Mouse (Mus musculus) heart, postnatal 0 days (tissue): ENCODE data around the gene Tulp2. TPM values are rescaled to one million over a fixed set of nuclear protein-coding genes. Genes with fewer than 3 reads are reported as not detected.
A peak's percentile ranks its signal among the peaks of the same experiment; 100 is the strongest.

ENCODE experiments used
- ATAC-seq: fragments of 200-750 bp; cut with Nextera tagmentation; 2 replicates; pipeline ENCODE4 v1.8.0; 2017; ENCODE audit warnings: low read depth, moderate number of reproducible peaks, moderate library complexity; ENCODE audit not compliant: insufficient read depth
- DNase-seq: peaks from one replicate; pipeline ENCODE4 v3.0.0-alpha.2; 2016; ENCODE audit warnings: low spot score
- H3K27ac ChIP-seq: fragments of 300-500 bp; sonication (generic); 2 replicates; pipeline ENCODE4 v1.5.1; 2014; ENCODE audit warnings: low read depth, mild to moderate bottlenecking
- H3K27me3 ChIP-seq: fragments of 300-500 bp; sonication (generic); 2 replicates; pipeline ENCODE4 v1.6.1; 2014; ENCODE audit warnings: low read length, mixed read lengths; ENCODE audit not compliant: control insufficient read depth, insufficient read depth
- H3K36me3 ChIP-seq: fragments of 300-500 bp; sonication (generic); replicated peaks from 2 replicates; pipeline ENCODE4 v1.6.1; 2014; ENCODE audit warnings: low read length, mixed read lengths; ENCODE audit not compliant: control insufficient read depth, insufficient read depth
- H3K4me1 ChIP-seq: fragments of 300-500 bp; sonication (generic); 2 replicates; pipeline ENCODE4 v1.6.1; 2014; ENCODE audit warnings: antibody characterized with exemption; ENCODE audit not compliant: control insufficient read depth, insufficient read depth
- H3K4me2 ChIP-seq: fragments of 300-500 bp; sonication (generic); 2 replicates; pipeline ENCODE4 v1.6.1; 2014; ENCODE audit warnings: low read depth, mild to moderate bottlenecking, low read length, moderate library complexity
- H3K4me3 ChIP-seq: fragments of 300-500 bp; sonication (generic); 2 replicates; pipeline ENCODE4 v1.5.1; 2014; ENCODE audit warnings: low read depth, low read length
- H3K9ac ChIP-seq: fragments of 300-500 bp; sonication (generic); replicated peaks from 2 replicates; pipeline ENCODE4 v1.6.1; 2014; ENCODE audit warnings: low read depth, low read length, mixed read lengths
- H3K9me3 ChIP-seq: fragments of 300-500 bp; sonication (generic); replicated peaks from 2 replicates; pipeline ENCODE4 v1.6.1; 2016; ENCODE audit warnings: low read length; ENCODE audit not compliant: control insufficient read depth
- CTCF ChIP-seq: IDR thresholded peaks from 2 replicates; pipeline ENCODE4 v1.5.1; 2016; ENCODE audit warnings: antibody characterized with exemption, control low read depth, low read depth
- EP300 ChIP-seq: IDR thresholded peaks from 2 replicates; pipeline ENCODE4 v1.6.1; 2016; ENCODE audit warnings: antibody characterized with exemption, low read depth
- WGBS: fragments of 180-500 bp; shearing (Covaris S2); extraction: QIAGEN DNeasy Blood & Tissue Kit; methylation state at CpG from one replicate; pipeline ENCODE4 v1.1.7; 2014; 5-methylcytosine and 5-hydroxymethylcytosine counted together
- polyA plus RNA-seq: library from polyadenylated mRNA; unstranded; fragments of >200 nt; fragmentation: Nextera tagmentation; extraction: Ambion mirVana; gene quantifications from 2 replicates; pipeline ENCODE4 v1.2.1, GENCODE M21; 2015
- total RNA-seq: library from RNA; depleted of rRNA; stranded (reverse); fragments of >200 nt; gene quantifications from 2 replicates; pipeline ENCODE4 v1.2.3, GENCODE M21; 2014; ENCODE audit warnings: low replicate concordance

Gene Tulp2
- total and polyA plus RNA-seq, 2 experiments from 2014 or later, result 0.20 TPM; not detected in 1

DNA sequence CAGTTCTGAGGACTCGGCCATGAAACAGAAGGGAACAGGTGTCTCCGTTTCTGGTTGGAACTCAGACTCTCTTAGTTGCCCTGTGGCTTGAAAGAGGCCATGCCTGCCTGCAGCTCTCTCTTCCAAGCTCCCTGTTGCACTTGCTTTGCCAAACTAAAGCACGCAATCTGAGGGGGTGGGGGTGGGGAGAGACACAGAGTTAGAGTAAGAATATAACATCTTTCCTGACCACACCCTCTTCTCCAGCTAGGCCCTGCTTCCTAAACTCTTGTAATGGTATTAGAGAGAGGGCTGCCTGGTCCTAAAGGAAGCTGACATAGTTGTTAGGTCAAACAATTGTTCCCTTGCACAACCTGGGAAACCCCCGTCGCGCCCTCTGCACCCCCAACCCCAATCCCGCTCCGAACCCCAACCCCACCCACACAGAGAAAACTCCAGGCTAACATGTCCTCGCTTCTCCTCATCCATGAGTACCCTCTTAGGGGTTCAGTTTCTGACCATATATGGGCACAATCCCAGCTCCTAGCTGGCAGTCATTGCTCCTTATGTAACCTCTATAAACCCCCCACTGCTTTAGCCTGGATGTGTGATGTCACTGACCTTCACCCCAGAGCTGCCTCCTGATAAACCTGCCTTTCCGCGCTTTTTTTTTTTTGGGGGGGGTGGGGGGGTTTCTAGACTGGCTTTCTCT, 69.3 kb downstream of the Tulp2 start:
- 67% methylated on average over 11 of the region's 11 CpGs for WGBS

DNA sequence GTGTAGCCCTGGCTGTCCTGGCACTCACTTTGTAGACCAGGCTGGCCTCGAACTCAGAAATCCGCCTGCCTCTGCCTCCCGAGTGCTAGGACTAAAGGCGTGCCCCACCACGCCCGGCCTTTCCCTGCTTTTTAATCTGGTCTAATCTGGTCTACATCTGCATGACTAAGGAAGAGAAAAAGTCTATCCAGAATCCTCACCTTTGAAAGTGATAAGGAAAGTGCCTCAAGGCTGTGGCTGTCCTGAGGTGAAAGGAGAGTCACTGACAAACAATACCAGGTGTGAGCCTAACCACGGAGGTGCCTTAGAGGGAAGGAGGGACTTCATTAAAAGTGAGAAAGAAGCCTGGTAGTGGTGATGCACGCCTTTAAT, 69.8 kb downstream of the Tulp2 start:
- Histone ChIP-seq H3K27ac (no peak overlapping the region), H3K27me3 (no peaks in the 10 kb centered on the region), H3K4me2 (no peak overlapping the region), H3K9ac (no peak overlapping the region), H3K9me3 (no peaks in the 10 kb centered on the region), H3K4me3 (no peak overlapping the region), H3K36me3 (no peaks in the 10 kb centered on the region), H3K4me1 (no peaks in the 10 kb centered on the region)
- TF ChIP-seq CTCF, result no peak
- TF ChIP-seq EP300, result no peak
- ATAC-seq, result no peak
- 79% methylated on average over 8 of the region's 8 CpGs for WGBS
- no peak for DNase-seq

More for the DNA sequence above, 69.3 kb downstream of the Tulp2 start:
- no peaks in the 10 kb centered on the region for H3K27me3 ChIP-seq
- H3K4me1 ChIP-seq, result no peaks in the 10 kb centered on the region
- H3K27ac ChIP-seq, result no peak overlapping the region
- DNase-seq (no peak), ATAC-seq (no peak)
- no peaks in the 10 kb centered on the region for H3K36me3 ChIP-seq
- no peaks in the 10 kb centered on the region for H3K9me3 ChIP-seq
- TF ChIP-seq EP300 (no peak), CTCF (no peak)
- no peak overlapping the region for H3K4me3 ChIP-seq
- no peak overlapping the region for H3K4me2 ChIP-seq
- H3K9ac ChIP-seq, result no peak overlapping the region

DNA sequence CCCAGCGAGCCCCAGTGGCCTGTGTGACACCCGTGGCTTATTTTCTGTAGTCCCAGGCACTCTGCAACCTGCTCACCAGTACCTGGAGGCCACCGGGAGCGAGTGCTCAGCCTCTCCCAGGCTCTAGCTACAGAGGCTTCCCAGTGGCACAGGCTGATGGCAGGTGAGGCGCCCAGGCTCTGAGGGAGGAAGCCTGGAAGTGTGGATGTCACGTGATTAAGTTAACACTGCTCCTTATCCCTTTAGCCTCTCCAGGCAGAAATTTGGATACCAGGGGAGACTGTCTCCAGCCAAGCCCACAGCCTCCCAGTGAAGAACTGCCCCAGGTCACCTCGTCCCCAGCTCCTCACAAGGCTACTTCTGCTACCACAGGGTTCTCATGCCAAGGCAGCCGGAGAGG, 71.8 kb downstream of the Tulp2 start:
- no peak for TF ChIP-seq CTCF
- no peak for TF ChIP-seq EP300
- WGBS, result 55% methylated on average over 8 of the region's 8 CpGs
- H3K27me3 ChIP-seq, result no peaks in the 10 kb centered on the region
- no peak for DNase-seq
- H3K36me3 ChIP-seq, result no peaks in the 10 kb centered on the region
- no peak for ATAC-seq
- H3K4me3 ChIP-seq, result no peak overlapping the region
- H3K9me3 ChIP-seq, result no peaks in the 10 kb centered on the region
- no peak overlapping the region for H3K4me2 ChIP-seq
- no peak overlapping the region for H3K9ac ChIP-seq
- H3K27ac ChIP-seq, result no peak overlapping the region
- no peaks in the 10 kb centered on the region for H3K4me1 ChIP-seq

DNA sequence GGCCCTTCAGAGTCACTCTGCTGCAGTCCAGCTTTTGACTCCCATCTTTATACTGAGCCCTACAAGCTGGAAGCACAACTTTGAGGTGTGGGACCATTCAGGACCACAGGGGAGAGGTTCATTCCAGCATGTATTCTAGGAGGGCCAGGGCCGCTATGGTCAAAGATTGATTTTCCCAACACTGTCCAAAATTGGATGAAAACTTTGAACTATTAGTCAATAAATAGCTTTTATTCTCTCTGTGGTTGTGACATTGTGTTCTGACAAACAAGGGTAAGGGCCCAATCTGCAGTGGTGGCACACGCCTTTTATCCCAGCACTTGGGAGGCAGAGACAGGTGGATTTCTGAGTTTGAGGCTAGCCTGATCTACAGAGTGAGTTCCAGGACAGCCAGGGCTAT, 72.3 kb downstream of the Tulp2 start:
- ATAC-seq, result no peak
- no peaks in the 10 kb centered on the region for H3K27me3 ChIP-seq
- no peak for DNase-seq
- WGBS, result 85% methylated on average over 2 of the region's 2 CpGs
- no peak overlapping the region for H3K27ac ChIP-seq
- H3K9me3 ChIP-seq, result no peaks in the 10 kb centered on the region
- H3K9ac ChIP-seq, result no peak overlapping the region
- H3K36me3 ChIP-seq, result no peaks in the 10 kb centered on the region
- no peak overlapping the region for H3K4me2 ChIP-seq
- H3K4me3 ChIP-seq, result no peak overlapping the region
- H3K4me1 ChIP-seq, result no peaks in the 10 kb centered on the region
- TF ChIP-seq CTCF (no peak), EP300 (no peak)

DNA sequence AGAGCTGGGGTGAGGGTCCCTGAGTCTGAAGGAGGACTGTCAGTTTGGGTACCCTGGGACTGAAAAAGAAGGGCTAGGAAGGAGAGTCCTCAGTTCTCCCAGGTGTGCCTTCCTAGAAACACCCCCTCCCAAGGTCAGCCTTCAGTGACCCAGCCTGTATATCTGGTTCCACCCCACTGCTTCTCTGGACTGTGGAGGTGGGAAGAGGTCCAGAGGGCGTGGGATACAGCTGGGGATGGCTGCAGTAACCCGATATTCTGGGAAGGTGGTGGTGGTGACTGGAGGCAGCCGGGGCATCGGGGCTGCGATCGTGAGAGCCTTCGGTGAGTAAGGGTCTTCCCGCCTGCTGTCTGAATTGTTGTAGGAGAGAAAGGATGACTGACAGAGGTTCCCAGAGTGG, 73.1 kb downstream of the Tulp2 start, which contains the start of gene Hsd17b14:
TSS of gene Hsd17b14 (plus strand) at position 150 of the 400 bp plus-strand sequence.
- WGBS, result 51% methylated on average over 8 of the region's 8 CpGs
- Histone ChIP-seq H3K4me2 (no peak within 1 kb of the TSS), H3K4me1 (no peaks in the 10 kb centered on the region), H3K9ac (no peak within 1 kb of the TSS), H3K9me3 (no peaks in the 10 kb centered on the region), H3K27me3 (no peaks in the 10 kb centered on the region), H3K36me3 (no peaks in the 10 kb centered on the region), H3K27ac (no peak within 1 kb of the TSS), H3K4me3 (no peak within 1 kb of the TSS)
- DNase-seq (no peak), ATAC-seq (no peak)
- TF ChIP-seq CTCF (no peak), EP300 (no peak)

DNA sequence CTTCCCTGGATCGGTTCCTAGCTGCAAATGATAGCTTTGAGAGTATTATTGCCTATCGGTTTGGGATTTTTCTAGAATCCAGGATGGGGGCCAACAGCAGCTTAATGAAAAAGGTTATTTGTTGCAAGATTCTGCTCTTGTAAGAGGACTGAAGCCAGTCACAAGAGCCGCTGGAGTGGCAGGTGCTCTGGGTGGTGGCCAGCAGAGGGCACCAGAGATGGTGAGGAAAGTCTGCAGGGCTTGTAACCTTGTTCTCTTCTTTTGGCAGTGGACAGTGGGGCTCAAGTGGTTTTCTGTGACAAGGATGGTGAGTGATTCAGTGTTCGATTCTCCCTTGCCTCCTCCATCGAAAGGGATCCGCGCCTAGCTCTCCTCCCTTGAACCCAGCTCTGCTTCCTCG, 74.1 kb downstream of the Tulp2 start:
- 20% methylated on average over 8 of the region's 8 CpGs for WGBS
- Histone ChIP-seq H3K27ac (no peak overlapping the region), H3K9me3 (no peaks in the 10 kb centered on the region), H3K36me3 (no peaks in the 10 kb centered on the region), H3K27me3 (no peaks in the 10 kb centered on the region), H3K4me1 (no peaks in the 10 kb centered on the region), H3K4me2 (no peak overlapping the region), H3K9ac (no peak overlapping the region), H3K4me3 (no peak overlapping the region)
- TF ChIP-seq EP300 (no peak), CTCF (peak; percentile 81)
- DNase-seq (peak; percentile 74), ATAC-seq (peak; percentile 68; the same call in 1 of the 2 replicates)
